Mouse (Mus musculus): Measurements from ENCODE around the gene Tmem265. TPM values are rescaled to one million over a fixed set of nuclear protein-coding genes. Genes with fewer than 3 reads are reported as not detected.
A peak's percentile ranks its signal among the peaks of the same experiment; 100 is the strongest.

The Tmem265 gene
- total and polyA plus RNA-seq, 3 experiments = not detected

DNA sequence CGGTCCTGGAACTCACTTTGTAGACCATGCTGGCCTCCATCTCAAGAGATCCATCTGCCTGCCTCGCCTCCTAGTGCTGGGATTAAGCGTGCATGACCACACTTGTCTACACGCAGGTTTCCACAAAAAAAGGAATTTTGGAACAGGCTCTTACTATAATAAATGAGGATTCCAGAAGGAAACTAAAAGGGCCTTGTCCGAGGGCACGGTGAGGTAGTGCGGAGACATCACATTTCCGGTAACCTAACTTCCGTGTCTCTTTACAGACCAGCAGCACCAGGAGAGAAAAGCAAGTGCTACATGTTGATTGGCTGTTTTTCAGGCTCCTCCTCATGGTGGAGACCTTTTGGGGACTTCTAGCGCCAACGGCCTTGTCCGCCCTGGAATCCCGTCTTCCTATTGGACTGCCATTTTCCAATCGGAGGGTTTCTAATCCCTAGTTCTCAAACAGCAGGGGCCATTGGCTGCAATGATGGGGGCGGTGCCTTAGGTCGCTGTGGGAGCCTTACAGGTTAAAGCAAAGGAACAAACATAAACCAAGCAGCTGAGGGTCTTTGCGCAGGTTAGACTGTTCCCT is 11.8 kb downstream of the Tmem265 start, which contains the start of gene Phkg2:
Gene Phkg2, plus strand, starts transcription at position 446 of the 577 bp plus-strand sequence.
- Histone ChIP-seq H3K4me3 (ENCODE audit: control insufficient read depth in 1 of 2, insufficient read depth in 1 of 2, low read depth in 2 of 2, low read length in 2 of 2) (peak within 1 kb of the TSS; percentile 86 to 90), H3K79me2 (ENCODE audit: control insufficient read depth, insufficient read depth, low read length, poor library complexity) (peaks cover 16% of the 10 kb centered on the region), H3K4me1 (ENCODE audit: control insufficient read depth in 1 of 2, insufficient read depth in 2 of 2, low read length in 2 of 2) (peaks cover 0 to 10% of the 10 kb centered on the region in 2 experiments; a peak in 3 of 4 replicates), H3K27me3 (ENCODE audit: control insufficient read depth in 1 of 2, insufficient read depth in 2 of 2, low read length in 2 of 2) (no peaks in the 10 kb centered on the region), H3K36me3 (ENCODE audit: control insufficient read depth in 1 of 2, insufficient read depth in 2 of 2, low read length in 2 of 2) (peaks cover 0 to 12% of the 10 kb centered on the region in 2 experiments; a peak in 2 of 4 replicates), H3K9me3 (replicated peaks; ENCODE audit: insufficient read depth, low read length) (no peaks in the 10 kb centered on the region), H3K27ac (ENCODE audit: control insufficient read depth, low read depth, low read length) (peak within 1 kb of the TSS; percentile 84), H3K9ac (ENCODE audit: control insufficient read depth, low read depth, low read length, poor library complexity, severe bottlenecking) (peak within 1 kb of the TSS; percentile 94)
- TF ChIP-seq HCFC1 (IDR thresholded peaks at IDR 0.05; ENCODE audit: low read depth, low read length) (peak; percentile 84), SMC3 (IDR thresholded peaks at IDR 0.05; ENCODE audit: low read depth, low read length) (no peak), TCF12 (IDR thresholded peaks at IDR 0.05; ENCODE audit: low read depth, low read length) (peak; percentile 38; the same call in 1 of the 2 replicates), RAD21 (IDR thresholded peaks at IDR 0.05; ENCODE audit: low read depth, low read length) (no peak), ZMIZ1 (IDR thresholded peaks at IDR 0.05; ENCODE audit: low read depth, low read length) (peak; percentile 83; the same call in 1 of the 2 replicates), MAZ (IDR thresholded peaks at IDR 0.05; ENCODE audit: low read depth, low read length) (peak; percentile 52; the same call in 1 of the 2 replicates), MXI1 (IDR thresholded peaks at IDR 0.05; ENCODE audit: low read depth, low read length) (peak; percentile 89), NELFE (IDR thresholded peaks at IDR 0.05; ENCODE audit: low read depth, low read length) (peak; percentile 93), USF1 (IDR thresholded peaks at IDR 0.05; ENCODE audit: low read depth, low read length) (0 out of 2 replicates have a peak, but pooled peaks have one; percentile 11), EP300 (IDR thresholded peaks at IDR 0.05; ENCODE audit: low read depth in 1 of 2, low read length in 2 of 2) (no peak), KAT2A (conservative IDR thresholded peaks at IDR 0.05; ENCODE audit: low read depth, low read length) (peak; percentile 59), POLR2A (IDR thresholded peaks at IDR 0.05; ENCODE audit: control insufficient read depth in 1 of 2, insufficient read depth in 1 of 2, low read depth in 1 of 2, low read length in 2 of 2, poor library complexity in 1 of 2) (peak; percentile 62 to 97; a peak in 2 of 4 replicates), TBP (IDR thresholded peaks at IDR 0.05; ENCODE audit: low read depth, low read length) (peak; percentile 95), RCOR1 (IDR thresholded peaks at IDR 0.05; ENCODE audit: low read depth, low read length) (peak; percentile 41; the same call in 1 of the 2 replicates), ZC3H11A (IDR thresholded peaks at IDR 0.05; ENCODE audit: low read depth, low read length) (no peak), UBTF (IDR thresholded peaks at IDR 0.05; ENCODE audit: borderline replicate concordance, insufficient read depth, low read depth, low read length) (no peak), GABPA (IDR thresholded peaks at IDR 0.05; ENCODE audit: low read depth, low read length) (no peak), MYC (IDR thresholded peaks at IDR 0.05; ENCODE audit: low read depth, low read length) (peak; percentile 94), BHLHE40 (IDR thresholded peaks at IDR 0.05; ENCODE audit: borderline replicate concordance, low read depth, low read length) (no peak), CTCF (IDR thresholded peaks at IDR 0.05 in 2 of 3, conservative IDR thresholded peaks at IDR 0.05 in 1 of 3; ENCODE audit: control insufficient read depth in 1 of 3, insufficient read depth in 1 of 3, low read depth in 2 of 3, low read length in 3 of 3, poor library complexity in 1 of 3, severe bottlenecking in 1 of 3) (no peak), MAFK (IDR thresholded peaks at IDR 0.05; ENCODE audit: borderline replicate concordance, low read depth, low read length) (no peak), ELF1 (IDR thresholded peaks at IDR 0.05; ENCODE audit: low read depth, low read length) (peak; percentile 95), CHD2 (IDR thresholded peaks at IDR 0.05; ENCODE audit: low read length) (peak; percentile 71), POLR2AphosphoS2 (IDR thresholded peaks at IDR 0.05; ENCODE audit: low read length) (peak; percentile 98), SIN3A (IDR thresholded peaks at IDR 0.05; ENCODE audit: low read length) (peak; percentile 96), MAX (IDR thresholded peaks at IDR 0.05; ENCODE audit: low read length) (peak; percentile 84)
- DNase-seq (ENCODE audit: low read depth, low spot score) = peak; percentile 99

Measured in MEL (cell line).